Mouse (Mus musculus): ENCODE measurements around the gene Cisd3. TPM values are rescaled to one million over a fixed set of nuclear protein-coding genes. Genes with fewer than 3 reads are reported as not detected.
"Not testable (repeated sequence)": the region's sequence is repeated elsewhere in the genome, so short reads cannot be mapped to it uniquely, and the experiment has no call there.

Gene Cisd3
- polyA plus RNA-seq, 1 experiment from 2014 or later = 33.2 TPM

DNA sequence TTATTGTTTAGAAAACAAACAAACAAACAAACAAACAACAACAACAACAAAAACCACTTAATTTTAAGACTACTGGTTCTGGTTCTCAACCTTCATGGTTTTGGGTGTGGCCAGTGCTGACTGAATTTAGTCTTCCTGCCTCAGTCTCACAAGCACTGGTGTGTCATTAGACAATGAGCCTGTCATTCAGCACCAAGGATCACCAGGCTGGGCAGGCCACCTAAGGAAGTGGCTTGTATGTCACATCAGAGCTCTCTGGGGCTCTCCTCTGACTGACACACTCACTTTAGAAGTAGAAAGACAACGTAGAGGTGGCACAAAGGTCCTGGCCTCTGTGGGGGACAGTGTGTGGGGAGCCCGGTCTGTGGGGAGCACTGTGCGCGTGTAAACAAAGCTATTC, 33.4 kb downstream of the Cisd3 start:
- Histone ChIP-seq H3K27ac (replicated peaks) (no peak overlapping the region), H3K4me2 (no peak overlapping the region), H3K9ac (no peak overlapping the region), H3K27me3 (no peaks in the 10 kb centered on the region), H3K4me1 (replicated peaks) (no peaks in the 10 kb centered on the region), H3K36me3 (peaks cover 72% of the 10 kb centered on the region), H3K9me3 (no peaks in the 10 kb centered on the region), H3K4me3 (no peak overlapping the region)
- ATAC-seq (ENCODE audit: low FRiP score, low read depth) = no peak
- WGBS = 88% methylated on average over 4 of the region's 4 CpGs

GRCm38 (mm10) chr11:97721338-97721737, 35.7 kb downstream of the Cisd3 start:
- no peak for ATAC-seq (ENCODE audit: low FRiP score, low read depth)
- no peak overlapping the region for H3K27ac ChIP-seq (replicated peaks)
- H3K36me3 ChIP-seq = peaks cover 90% of the 10 kb centered on the region
- no peak overlapping the region for H3K4me3 ChIP-seq
- H3K4me2 ChIP-seq = no peak overlapping the region
- WGBS = 94% methylated on average over 4 of the region's 4 CpGs
- H3K9ac ChIP-seq = no peak overlapping the region
- no peaks in the 10 kb centered on the region for H3K9me3 ChIP-seq
- no peaks in the 10 kb centered on the region for H3K4me1 ChIP-seq (replicated peaks)
- no peaks in the 10 kb centered on the region for H3K27me3 ChIP-seq

GRCm38 (mm10) chr11:97723709-97724108, 38.1 kb downstream of the Cisd3 start:
- 89% methylated on average over 7 of the region's 7 CpGs for WGBS

DNA sequence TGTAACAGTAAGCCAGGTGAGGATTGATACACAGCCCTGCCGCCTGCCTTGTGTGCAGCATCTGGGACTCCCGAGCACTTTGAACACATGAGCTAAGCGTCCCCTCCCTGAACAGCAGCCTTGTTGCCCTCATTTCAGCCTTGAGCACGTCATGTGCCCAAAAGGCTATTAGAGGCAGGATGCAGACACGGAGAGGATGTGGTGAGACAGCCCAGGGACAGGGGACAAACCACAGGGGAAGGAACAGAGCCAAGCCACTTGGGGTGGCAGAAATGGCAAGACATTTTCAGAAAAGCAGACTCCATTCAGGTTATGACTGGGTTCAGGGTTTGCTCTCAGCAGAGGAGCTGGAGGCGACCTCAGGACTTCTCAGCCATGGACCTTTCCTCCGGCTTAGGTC, 42.7 kb downstream of the Cisd3 start:
- Histone ChIP-seq H3K4me2 (no peak overlapping the region), H3K27ac (replicated peaks) (no peak overlapping the region), H3K27me3 (no peaks in the 10 kb centered on the region), H3K9ac (no peak overlapping the region), H3K9me3 (no peaks in the 10 kb centered on the region), H3K4me1 (replicated peaks) (no peaks in the 10 kb centered on the region), H3K4me3 (no peak overlapping the region), H3K36me3 (peaks cover 86% of the 10 kb centered on the region)
- ATAC-seq (ENCODE audit: low FRiP score, low read depth) = no peak
- WGBS = 88% methylated on average over 7 of the region's 7 CpGs

More at GRCm38 (mm10) chr11:97723709-97724108, 38.1 kb downstream of the Cisd3 start:
- Histone ChIP-seq H3K4me2 (no peak overlapping the region), H3K9ac (no peak overlapping the region), H3K27me3 (no peaks in the 10 kb centered on the region), H3K27ac (replicated peaks) (no peak overlapping the region), H3K9me3 (no peaks in the 10 kb centered on the region), H3K4me1 (replicated peaks) (no peaks in the 10 kb centered on the region), H3K36me3 (peaks cover 94% of the 10 kb centered on the region), H3K4me3 (no peak overlapping the region)
- no peak for ATAC-seq (ENCODE audit: low FRiP score, low read depth)

GRCm38 (mm10) chr11:97728730-97729129, 43.1 kb downstream of the Cisd3 start:
- Histone ChIP-seq H3K4me3 (no peak overlapping the region), H3K4me1 (replicated peaks) (no peaks in the 10 kb centered on the region; the same call in 1 of the 2 replicates), H3K4me2 (no peak overlapping the region), H3K9me3 (no peaks in the 10 kb centered on the region), H3K36me3 (peaks cover 82% of the 10 kb centered on the region), H3K27ac (replicated peaks) (no peak overlapping the region), H3K27me3 (no peaks in the 10 kb centered on the region), H3K9ac (no peak overlapping the region)
- ATAC-seq (ENCODE audit: low FRiP score, low read depth) = no peak
- 88% methylated on average over 7 of the region's 7 CpGs for WGBS

DNA sequence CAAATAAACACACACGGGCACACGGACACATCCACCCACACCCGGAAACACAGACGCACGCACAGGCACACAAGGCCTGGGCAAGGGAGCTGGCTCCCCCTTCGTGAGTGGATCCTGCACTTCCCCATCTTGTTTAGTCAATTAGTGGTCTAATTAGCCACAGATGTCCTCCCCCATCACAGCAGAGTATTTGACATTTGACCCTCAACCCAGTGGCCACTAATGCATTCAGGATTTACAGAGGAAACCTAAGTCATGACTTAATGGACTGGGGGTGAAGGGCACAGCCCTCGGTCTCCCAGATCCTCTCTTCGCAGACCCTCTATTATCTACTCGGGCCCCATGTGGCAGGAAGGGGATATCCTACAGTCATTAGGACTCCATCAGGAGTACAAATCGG, 48.1 kb downstream of the Cisd3 start:
- Histone ChIP-seq H3K4me3 (no peak overlapping the region), H3K36me3 (peaks cover 36% of the 10 kb centered on the region), H3K27ac (replicated peaks) (no peak overlapping the region), H3K4me2 (no peak overlapping the region), H3K4me1 (replicated peaks) (peaks cover 12% of the 10 kb centered on the region; the same call in 1 of the 2 replicates), H3K27me3 (no peaks in the 10 kb centered on the region), H3K9me3 (no peaks in the 10 kb centered on the region), H3K9ac (no peak overlapping the region)
- WGBS = 61% methylated on average over 10 of the region's 10 CpGs
- no peak for ATAC-seq (ENCODE audit: low FRiP score, low read depth)

DNA sequence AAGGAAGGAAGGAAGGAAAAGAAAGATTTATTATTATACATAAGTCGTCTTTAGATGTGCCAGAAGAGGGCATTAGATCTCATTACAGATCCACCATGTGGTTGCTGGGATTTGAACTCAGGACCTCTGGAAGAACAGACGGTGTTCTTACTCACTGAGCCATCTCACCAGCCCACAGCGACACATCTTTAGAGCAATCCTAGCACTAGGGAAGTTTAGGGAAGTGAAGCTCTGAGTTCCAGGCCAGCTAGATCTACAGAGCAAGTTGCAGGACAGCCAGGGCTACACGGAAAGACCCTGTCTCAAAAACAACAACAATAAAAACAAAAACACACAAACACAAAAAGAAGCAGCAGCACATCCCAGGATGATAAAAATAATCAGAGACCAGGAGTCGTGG, 49.2 kb downstream of the Cisd3 start:
- peaks cover 26% of the 10 kb centered on the region for H3K36me3 ChIP-seq
- H3K4me2 ChIP-seq; ATAC-seq (ENCODE audit: low FRiP score, low read depth); H3K9me3 ChIP-seq; H3K4me3 ChIP-seq; H3K9ac ChIP-seq; H3K27ac ChIP-seq (replicated peaks); H3K27me3 ChIP-seq: not testable (repeated sequence)
- 88% methylated on average over 5 of the region's 5 CpGs for WGBS
- H3K4me1 ChIP-seq (replicated peaks) = peaks cover 12% of the 10 kb centered on the region

- H3K27me3 ChIP-seq = no peaks in the 10 kb centered on the region
- H3K4me3 ChIP-seq = no peak overlapping the region
- peaks cover 11% of the 10 kb centered on the region for H3K36me3 ChIP-seq
- ATAC-seq (ENCODE audit: low FRiP score, low read depth) = no peak
- no peak overlapping the region for H3K9ac ChIP-seq
- no peak overlapping the region for H3K27ac ChIP-seq (replicated peaks)
- H3K4me1 ChIP-seq (replicated peaks) = peaks cover 24% of the 10 kb centered on the region
- no peak overlapping the region for H3K4me2 ChIP-seq
- H3K9me3 ChIP-seq = no peaks in the 10 kb centered on the region
- 89% methylated on average over 5 of the region's 5 CpGs for WGBS
Measured at GRCm38 (mm10) chr11:97736645-97737044, 51.0 kb downstream of the Cisd3 start.

- H3K4me3 ChIP-seq = no peak overlapping the region
- no peaks in the 10 kb centered on the region for H3K27me3 ChIP-seq
- H3K4me2 ChIP-seq = no peak overlapping the region
- H3K9ac ChIP-seq = no peak overlapping the region
- no peak for ATAC-seq (ENCODE audit: low FRiP score, low read depth)
- H3K27ac ChIP-seq (replicated peaks) = no peak overlapping the region
- H3K4me1 ChIP-seq (replicated peaks) = peaks cover 33% of the 10 kb centered on the region
- 65% methylated on average over 4 of the region's 4 CpGs for WGBS
- peaks cover 2% of the 10 kb centered on the region; the same call in 1 of the 2 replicates for H3K36me3 ChIP-seq
- no peaks in the 10 kb centered on the region for H3K9me3 ChIP-seq
Measured at GRCm38 (mm10) chr11:97737600-97737999, 52.0 kb downstream of the Cisd3 start.

Small RNAs within 50 kb of the gene (microRNA-seq; reads per million reads assigned to microRNA genes)
- gene Gm24158 (not detected), gene Mir6927 (not detected)

Other genes starting within 250 kb of the Cisd3 start
- 1.2 and 1.3 TPM in 2 replicates for gene 4933428G20Rik, start 185.5 kb upstream of the Cisd3 start, polyA plus RNA-seq (2015; fragmentation: Nextera tagmentation; extraction: Ambion mirVana)
- gene Srcin1, start 109.6 kb upstream of the Cisd3 start, polyA plus RNA-seq (2015; fragmentation: Nextera tagmentation; extraction: Ambion mirVana) = 11.9 TPM in 2 replicates
- gene Epop, start 56.1 kb upstream of the Cisd3 start, polyA plus RNA-seq (2015; fragmentation: Nextera tagmentation; extraction: Ambion mirVana) = 2.6 and 3.0 TPM in 2 replicates
- gene Mllt6, start 22.4 kb upstream of the Cisd3 start, polyA plus RNA-seq (2015; fragmentation: Nextera tagmentation; extraction: Ambion mirVana) = 3.4 and 3.5 TPM in 2 replicates
- 18.9 and 19.5 TPM in 2 replicates for gene Pcgf2, start 14.7 kb downstream of the Cisd3 start, polyA plus RNA-seq (2015; fragmentation: Nextera tagmentation; extraction: Ambion mirVana)
- gene Psmb3, start 17.6 kb downstream of the Cisd3 start, polyA plus RNA-seq (2015; fragmentation: Nextera tagmentation; extraction: Ambion mirVana) = 416 and 449 TPM in 2 replicates
- 4.0 and 4.2 TPM in 2 replicates for gene Pip4k2b, start 58.9 kb downstream of the Cisd3 start, polyA plus RNA-seq (2015; fragmentation: Nextera tagmentation; extraction: Ambion mirVana)
- 14.9 and 16.2 TPM in 2 replicates for gene Cwc25, start 80.7 kb downstream of the Cisd3 start, polyA plus RNA-seq (2015; fragmentation: Nextera tagmentation; extraction: Ambion mirVana)
- 0.26 and 0.28 TPM in 2 replicates for gene 1700001P01Rik, start 90.1 kb downstream of the Cisd3 start, polyA plus RNA-seq (2015; fragmentation: Nextera tagmentation; extraction: Ambion mirVana)
- gene Rpl23, start 96.6 kb downstream of the Cisd3 start, polyA plus RNA-seq (2015; fragmentation: Nextera tagmentation; extraction: Ambion mirVana) = 296 and 312 TPM in 2 replicates
- 152 and 173 TPM in 2 replicates for gene Lasp1, start 113.2 kb downstream of the Cisd3 start, polyA plus RNA-seq (2015; fragmentation: Nextera tagmentation; extraction: Ambion mirVana)
- 32.4 and 38.8 TPM in 2 replicates for gene B230217C12Rik, start 155.0 kb downstream of the Cisd3 start, polyA plus RNA-seq (2015; fragmentation: Nextera tagmentation; extraction: Ambion mirVana)
- 0.60 and 0.69 TPM in 2 replicates for gene Fbxo47, start 198.3 kb downstream of the Cisd3 start, polyA plus RNA-seq (2015; fragmentation: Nextera tagmentation; extraction: Ambion mirVana)

All from hindbrain, embryonic 15.5 days (tissue).